Mouse (Mus musculus) embryonic facial prominence, embryonic 10.5 days (tissue): ENCODE data around the gene Mrpl24. TPM values are rescaled to one million over a fixed set of nuclear protein-coding genes. Genes with fewer than 3 reads are reported as not detected.

Source experiments
- polyA plus RNA-seq: library from polyadenylated mRNA; unstranded; fragments of >200 nt; fragmentation: Nextera tagmentation; extraction: Ambion mirVana; gene quantifications from 2 replicates; pipeline ENCODE4 v1.2.1, GENCODE M21; 2016

Gene Mrpl24
- polyA plus RNA-seq, 1 experiment from 2014 or later = 79.3 TPM

Other genes with a start within 250 kb of the Mrpl24 start
- 0.28 and 0.41 TPM in 2 replicates for gene Lrrc71, start 170.9 kb upstream of the Mrpl24 start, polyA plus RNA-seq
- 10.7 and 11.0 TPM in 2 replicates for gene Ntrk1, start 124.3 kb upstream of the Mrpl24 start, polyA plus RNA-seq
- 0.49 and 0.54 TPM in 2 replicates for gene Insrr, start 122.6 kb upstream of the Mrpl24 start, polyA plus RNA-seq
- 12.2 and 13.4 TPM in 2 replicates for gene Pear1, start 95.2 kb upstream of the Mrpl24 start, polyA plus RNA-seq
- gene Sh2d2a, start 72.8 kb upstream of the Mrpl24 start, polyA plus RNA-seq = not detected in 2 replicates
- gene Prcc, start 33.9 kb upstream of the Mrpl24 start, polyA plus RNA-seq = 19.7 and 20.6 TPM in 2 replicates
- gene Hdgf, start 13.2 kb upstream of the Mrpl24 start, polyA plus RNA-seq = 269 and 278 TPM in 2 replicates
- gene Isg20l2, start 10.8 kb downstream of the Mrpl24 start, polyA plus RNA-seq = 78.0 and 81.3 TPM in 2 replicates
- 20.6 and 21.5 TPM in 2 replicates for gene Rrnad1, start 11.2 kb downstream of the Mrpl24 start, polyA plus RNA-seq
- gene Crabp2, start 29.2 kb downstream of the Mrpl24 start, polyA plus RNA-seq = 686 and 800 TPM in 2 replicates
- gene Nes, start 51.6 kb downstream of the Mrpl24 start, polyA plus RNA-seq = 35.3 and 46.2 TPM in 2 replicates
- gene Bcan, start 80.7 kb downstream of the Mrpl24 start, polyA plus RNA-seq = 0.32 and 0.41 TPM in 2 replicates
- gene Hapln2, start 108.1 kb downstream of the Mrpl24 start, polyA plus RNA-seq = not detected in 2 replicates
- gene Gpatch4, start 123.6 kb downstream of the Mrpl24 start, polyA plus RNA-seq = 52.2 and 52.4 TPM in 2 replicates
- gene Naxe, start 139.0 kb downstream of the Mrpl24 start, polyA plus RNA-seq = 126 and 145 TPM in 2 replicates
- gene Ttc24, start 158.8 kb downstream of the Mrpl24 start, polyA plus RNA-seq = 0.09 and 0.24 TPM in 2 replicates
- 27.3 and 28.2 TPM in 2 replicates for gene Iqgap3, start 162.5 kb downstream of the Mrpl24 start, polyA plus RNA-seq
- 11.1 and 12.1 TPM in 2 replicates for gene Mef2d, start 222.9 kb downstream of the Mrpl24 start, polyA plus RNA-seq